Mouse (Mus musculus): ENCODE measurements around the gene Olfr1153.

Gene Olfr1153

GRCm38 (mm10) chr2:87894662-87895061, at the start of gene Olfr1153:
Gene Olfr1153 (plus strand): TSS chr2:87894962.
- DNase-seq: no peak

- DNase-seq: no peak
Measured at GRCm38 (mm10) chr2:87855562-87855961, 39.2 kb upstream of the Olfr1153 start, which contains the start of gene Olfr1151. Gene Olfr1151 (plus strand): TSS chr2:87855862.

DNA sequence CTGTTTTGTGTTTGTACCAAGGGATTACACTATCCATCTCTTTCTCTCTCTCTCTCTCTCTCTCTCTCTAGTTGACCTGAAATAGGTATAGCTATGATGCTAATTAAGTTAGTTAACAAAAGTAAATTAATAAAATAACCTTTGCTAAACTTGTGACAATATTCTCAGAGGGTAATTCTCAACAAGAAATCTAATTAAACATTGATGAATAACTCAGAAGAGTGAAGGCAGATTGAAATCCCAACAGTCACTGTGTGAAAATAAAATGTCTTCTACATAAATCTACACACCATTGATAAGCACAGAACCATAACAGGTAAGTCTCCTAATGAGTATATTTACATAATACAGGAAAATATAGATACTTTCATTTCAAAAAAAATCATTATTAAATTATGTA, 28.6 kb upstream of the Olfr1153 start, which contains the start of gene Olfr1152:
Gene Olfr1152, plus strand, starts transcription at position 301 of the 400 bp plus-strand sequence.
- DNase-seq: no peak

- no peak for DNase-seq
Measured at GRCm38 (mm10) chr2:87905066-87905465, 10.3 kb downstream of the Olfr1153 start, which contains the start of gene Olfr1154. Gene Olfr1154 (minus strand): TSS chr2:87905166.

DNA sequence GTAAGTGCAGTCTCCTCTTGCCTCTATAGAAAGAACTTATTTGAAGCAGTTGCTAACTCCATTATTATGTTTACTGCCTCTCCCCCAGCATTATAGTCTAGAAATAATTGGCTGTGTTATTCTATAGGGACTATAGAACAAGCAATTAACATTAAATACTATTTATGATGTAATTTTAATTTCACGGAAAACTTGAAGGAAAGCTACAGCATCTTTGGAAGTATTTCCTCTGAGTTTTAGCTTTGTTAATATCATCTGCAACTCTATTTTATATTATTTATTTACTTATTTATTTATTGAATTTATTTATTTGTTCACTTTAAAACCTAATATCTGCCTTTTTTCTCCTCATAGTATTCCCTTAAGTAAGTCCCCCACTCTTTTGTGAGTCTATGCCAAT, 50.3 kb downstream of the Olfr1153 start, which contains the start of gene Olfr1155:
Gene Olfr1155, minus strand, starts transcription at position 101 of the 400 bp plus-strand sequence.
- DNase-seq: no peak

Data from spleen, adult 18-20 months (tissue).